Mouse (Mus musculus): Measurements from ENCODE around the gene Ror1.

GRCm38 (mm10) chr4:100372806-100373205 lies 277.2 kb downstream of the Ror1 start:
- TF ChIP-seq GATA1 (IDR thresholded peaks at IDR 0.05; ENCODE audit: borderline replicate concordance, low read length) (no peak), CTCF (IDR thresholded peaks at IDR 0.05; ENCODE audit: low read depth, low read length) (no peak)
